Mouse (Mus musculus) left cerebral cortex, postnatal 36 days (tissue): ENCODE data around the gene Sf1. TPM values are rescaled to one million over a fixed set of nuclear protein-coding genes. Genes with fewer than 3 reads are reported as not detected.

Experiments used
- DNase-seq, 2 experiments: peaks; one replicate each; pipeline ENCODE4 v3.0.0; 2021 to 2022; ENCODE audit warnings: low spot score in 2 of 2, mixed read lengths in 1 of 2
- intact Hi-C: fragments of 180-260 bp; cut with DNase I; formaldehyde crosslinking; loops from one replicate; pipeline ENCODE4 v1.15.1; 2025
- total RNA-seq, 2 experiments: library from RNA; stranded (reverse); gene quantifications; 2 replicates each; pipeline ENCODE4 v1.2.3; 2021

The Sf1 gene
- total RNA-seq, 2 experiments from 2014 or later: 158 to 227 TPM

- DNase-seq: no peak
- intact Hi-C loops: loop anchor here (5.0 kb wide), 2 partner anchors 37 to 48 kb away; no protein-coding TSS in a partner anchor
These were observed 52.0 kb downstream of the Sf1 start for GRCm38 (mm10) chr19:6415454-6415853.

- DNase-seq: no peak
- intact Hi-C loops: loop anchor here (5.0 kb wide), 2 partner anchors 36 to 49 kb away; no protein-coding TSS in a partner anchor
These were observed 52.8 kb downstream of the Sf1 start for GRCm38 (mm10) chr19:6416124-6416770.

GRCm38 (mm10) chr19:6416894-6417761, 53.6 kb downstream of the Sf1 start:
- intact Hi-C loops: loop anchor here (5.0 kb wide), 2 partner anchors 35 to 50 kb away; no protein-coding TSS in a partner anchor
- no peak for DNase-seq

- intact Hi-C loops: loop anchor here (5.0 kb wide), 2 partner anchors 34 to 51 kb away; no protein-coding TSS in a partner anchor
- peak; percentile 92 to 93 for DNase-seq
These were observed 54.9 kb downstream of the Sf1 start, which contains the start of gene Nrxn2 for GRCm38 (mm10) chr19:6418233-6418879. Nrxn2 (plus strand) TSS chr19:6418731.

- no peak for DNase-seq
- intact Hi-C loops: loop anchor here (5.0 kb wide), 2 partner anchors 33 to 52 kb away; no protein-coding TSS in a partner anchor
These were observed 55.6 kb downstream of the Sf1 start for GRCm38 (mm10) chr19:6418984-6419692.

- intact Hi-C loops: loop anchor here (2.0 to 5.0 kb wide), 4 partner anchors 32 to 512 kb away; partner anchors contain the start of gene Kcnk4
- peak in 1 of 2 experiments; percentile 32 for DNase-seq
These were observed 56.4 kb downstream of the Sf1 start for GRCm38 (mm10) chr19:6419805-6420310.

- intact Hi-C loops: loop anchor here (2.0 to 5.0 kb wide), 2 partner anchors 44 to 512 kb away; partner anchors contain the start of gene Kcnk4
These were observed 57.2 kb downstream of the Sf1 start for GRCm38 (mm10) chr19:6420481-6421210.

GRCm38 (mm10) chr19:6421211-6421590, 57.7 kb downstream of the Sf1 start:
- intact Hi-C loops: loop anchor here (2.0 to 5.0 kb wide), 2 partner anchors 44 to 511 kb away; partner anchors contain the start of gene Kcnk4
- peak; percentile 71 to 75 for DNase-seq

More at GRCm38 (mm10) chr19:6420481-6421210, 57.2 kb downstream of the Sf1 start:
- peak in 1 of 2 experiments; percentile 76 for DNase-seq

GRCm38 (mm10) chr19:6422014-6422413, 58.5 kb downstream of the Sf1 start:
- intact Hi-C loops: loop anchor here (5.0 kb wide), 1 partner anchor 510 kb away; the partner anchor contains the start of gene Kcnk4
- DNase-seq: no peak

GRCm38 (mm10) chr19:6423241-6423640, 59.8 kb downstream of the Sf1 start:
- peak; percentile 76 to 84 for DNase-seq
- intact Hi-C loops: loop anchor here (5.0 kb wide), 1 partner anchor 509 kb away; the partner anchor contains the start of gene Kcnk4

GRCm38 (mm10) chr19:6424137-6424881, 60.8 kb downstream of the Sf1 start:
- intact Hi-C loops: loop anchor here (5.0 kb wide), 1 partner anchor 508 kb away; the partner anchor contains the start of gene Kcnk4
- no peak for DNase-seq

GRCm38 (mm10) chr19:6425595-6425994, 62.1 kb downstream of the Sf1 start:
- no peak for DNase-seq
- intact Hi-C loops: no loop called here

- intact Hi-C loops: no loop called here
- DNase-seq: no peak
These were observed 63.4 kb downstream of the Sf1 start for GRCm38 (mm10) chr19:6426703-6427500.
